Mouse (Mus musculus): ENCODE measurements around the gene Gm28043.

DNA sequence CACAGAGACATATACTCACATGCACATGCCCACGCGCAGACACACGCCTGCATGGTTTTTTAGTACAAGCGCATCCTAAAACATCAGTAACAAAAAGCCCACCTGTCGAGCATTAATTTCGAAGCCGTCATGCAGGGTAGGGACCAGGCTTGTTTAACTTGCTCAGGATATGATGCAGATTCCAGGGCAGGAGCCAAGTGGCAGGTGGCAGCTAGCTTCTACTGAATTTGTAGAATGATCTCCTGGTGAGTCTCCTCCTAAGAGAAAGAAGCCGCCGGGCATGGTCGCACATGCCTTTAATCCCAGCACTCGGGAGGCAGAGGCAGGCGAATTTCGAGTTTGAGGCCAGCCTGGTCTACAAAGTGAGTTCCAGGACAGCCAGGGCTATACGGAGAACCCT lies 15.6 kb upstream of the Gm28043 start:
- TF ChIP-seq CTCF (IDR thresholded peaks at IDR 0.05; ENCODE audit: insufficient read depth, low read length), result no peak
- TF ChIP-seq POLR2A (IDR thresholded peaks at IDR 0.05; ENCODE audit: borderline replicate concordance, extremely low read depth, low read depth, low read length), result no peak

Measured in lung, adult 2 months (tissue).